Mouse (Mus musculus): Measurements from ENCODE around the gene 2210407C18Rik.

Gene 2210407C18Rik

GRCm38 (mm10) chr11:58615975-58616374 is at the start of gene 2210407C18Rik:
Gene 2210407C18Rik, minus strand, starts transcription at chr11:58616075.
- DNase-seq (ENCODE audit: low spot score) = no peak

DNA sequence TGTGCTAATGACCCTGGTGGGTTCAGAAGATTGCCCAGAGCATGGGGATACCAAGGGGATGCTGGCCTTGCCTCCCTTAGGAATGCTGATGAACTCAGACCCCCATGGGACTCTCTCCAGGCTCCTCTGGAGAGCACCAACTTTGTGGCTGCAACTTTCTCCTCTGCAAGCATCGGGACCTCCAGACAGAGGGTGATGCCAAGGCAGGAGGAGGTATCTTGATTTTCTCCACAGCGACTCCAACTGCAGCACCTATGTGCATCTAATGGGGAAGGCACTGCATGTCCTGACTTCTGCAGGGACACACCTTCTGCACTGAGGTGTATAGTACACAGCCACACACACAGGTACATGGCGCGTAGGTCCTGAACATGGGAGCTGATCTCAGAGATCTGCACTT is 42.7 kb upstream of the 2210407C18Rik start, which contains the start of gene Olfr322:
Gene Olfr322, plus strand, starts transcription at position 187 of the 400 bp plus-strand sequence.
- DNase-seq (ENCODE audit: low spot score) = no peak

GRCm38 (mm10) chr11:58655151-58655550 is 39.3 kb upstream of the 2210407C18Rik start:
- no peak for DNase-seq (ENCODE audit: low spot score)

DNA sequence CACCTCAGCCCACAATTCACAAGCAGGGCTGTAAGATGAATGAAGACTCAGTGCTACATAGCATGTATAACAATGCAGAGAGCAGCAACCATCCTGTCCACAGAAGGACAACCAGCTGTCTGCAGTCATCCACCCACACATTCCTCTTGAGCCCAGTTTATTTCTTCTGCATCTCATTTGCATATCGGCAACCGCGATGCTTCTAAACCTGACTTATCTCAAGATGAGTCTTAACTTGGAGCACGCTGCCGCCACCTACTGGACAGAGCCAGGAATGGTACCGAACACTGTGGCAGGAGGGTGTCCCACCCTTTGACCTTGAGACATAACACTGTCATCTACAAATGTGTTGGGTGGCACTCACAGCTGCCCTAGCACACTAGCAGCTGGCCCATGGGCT is 27.5 kb upstream of the 2210407C18Rik start:
- no peak for DNase-seq (ENCODE audit: low spot score)

DNA sequence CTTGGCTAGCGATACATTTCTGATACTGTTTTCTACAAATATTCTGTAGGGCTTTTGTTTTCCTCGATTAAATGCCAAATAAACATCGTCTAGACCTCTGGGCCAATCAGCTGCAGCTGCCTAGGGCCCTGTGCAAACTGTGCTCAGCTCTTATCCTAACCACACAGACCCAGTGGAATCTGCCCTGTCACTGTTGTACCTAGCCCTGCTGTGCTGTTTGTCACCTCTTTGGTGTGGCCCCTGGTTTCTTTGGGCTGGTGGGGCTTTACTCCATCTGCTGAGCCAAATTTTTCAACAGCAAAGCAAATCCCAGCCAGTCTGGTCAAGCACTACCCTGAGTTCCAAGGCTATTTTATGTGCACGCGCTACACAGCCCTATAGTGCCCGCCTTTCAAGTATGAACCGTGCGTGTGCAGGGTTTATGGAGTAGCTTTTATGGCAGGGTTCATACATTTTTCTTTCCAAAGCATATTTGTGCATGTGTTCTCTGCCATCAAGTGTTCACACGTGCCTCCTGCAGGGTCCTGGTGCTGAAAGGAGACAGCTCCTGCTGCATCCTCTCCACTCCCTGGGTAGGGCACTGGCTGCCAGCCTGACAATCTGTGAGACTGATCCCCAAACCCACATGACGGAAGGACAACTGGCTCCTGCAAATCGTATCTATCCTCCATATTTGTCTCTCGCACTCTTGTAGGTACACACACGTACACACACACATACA is 25.9 kb upstream of the 2210407C18Rik start:
- DNase-seq (ENCODE audit: low spot score) = no peak

- no peak for DNase-seq (ENCODE audit: low spot score)
These were observed 25.2 kb upstream of the 2210407C18Rik start for GRCm38 (mm10) chr11:58641057-58641456.

GRCm38 (mm10) chr11:58640272-58640867 is 24.5 kb upstream of the 2210407C18Rik start, which contains the start of gene Trim58:
Gene Trim58, plus strand, starts transcription at chr11:58640465.
- no peak for DNase-seq (ENCODE audit: low spot score)

DNA sequence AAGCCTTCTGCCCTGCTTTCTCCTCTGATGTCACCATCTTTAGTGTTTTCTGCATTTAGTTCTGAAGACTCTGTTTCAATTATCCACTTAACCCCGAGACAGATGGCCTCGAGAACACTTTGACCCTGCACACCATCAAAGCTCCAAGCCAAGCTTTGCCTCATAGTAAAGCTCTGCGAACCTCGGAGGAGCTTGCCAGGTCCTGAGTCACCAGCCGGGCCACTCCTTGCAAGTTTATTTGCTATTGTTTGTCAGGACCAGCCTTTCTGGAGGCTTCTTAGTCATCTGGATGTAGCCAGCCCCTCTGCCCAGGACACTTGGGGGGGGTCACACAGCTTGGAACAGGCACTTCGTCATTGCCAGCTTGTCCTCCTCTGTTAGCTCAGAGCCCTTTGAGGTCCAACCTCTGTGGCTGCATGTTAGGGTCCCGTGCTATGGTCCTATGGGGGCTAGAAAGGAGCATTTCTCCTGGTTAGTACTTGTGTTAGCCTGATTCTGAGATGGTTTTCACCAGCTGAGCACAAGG is 22.4 kb upstream of the 2210407C18Rik start:
- no peak for DNase-seq (ENCODE audit: low spot score)

DNA sequence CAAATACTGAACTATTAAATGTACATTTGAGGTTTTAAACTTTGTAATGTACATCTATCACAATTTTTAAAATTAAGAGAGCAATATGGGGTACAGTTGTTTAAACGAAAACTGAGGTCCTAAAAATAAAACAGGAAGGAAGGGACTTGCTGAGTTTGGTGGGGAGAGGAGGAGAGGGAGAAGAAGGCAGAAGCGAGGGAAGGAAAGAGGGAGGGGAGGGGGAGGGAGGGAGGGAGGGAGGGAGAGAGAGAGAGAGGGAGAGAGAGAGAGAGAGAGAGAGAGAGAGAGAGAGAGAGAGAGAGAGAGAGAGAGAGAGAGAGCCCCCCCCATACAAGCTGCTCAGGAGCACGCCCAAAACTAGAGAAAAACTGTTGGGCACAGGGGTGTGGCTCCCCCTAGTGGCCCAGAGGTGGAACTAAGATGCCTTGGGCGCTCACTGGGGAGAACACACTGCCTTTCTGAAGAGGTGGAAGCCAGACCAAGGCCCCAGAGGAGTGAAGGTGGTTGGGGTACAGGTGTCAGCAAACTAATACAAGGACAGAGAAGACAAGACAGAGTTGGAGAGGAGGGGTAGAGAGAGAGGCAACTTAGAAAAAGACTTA is 20.6 kb upstream of the 2210407C18Rik start:
- DNase-seq (ENCODE audit: low spot score) = peak; percentile 44

DNA sequence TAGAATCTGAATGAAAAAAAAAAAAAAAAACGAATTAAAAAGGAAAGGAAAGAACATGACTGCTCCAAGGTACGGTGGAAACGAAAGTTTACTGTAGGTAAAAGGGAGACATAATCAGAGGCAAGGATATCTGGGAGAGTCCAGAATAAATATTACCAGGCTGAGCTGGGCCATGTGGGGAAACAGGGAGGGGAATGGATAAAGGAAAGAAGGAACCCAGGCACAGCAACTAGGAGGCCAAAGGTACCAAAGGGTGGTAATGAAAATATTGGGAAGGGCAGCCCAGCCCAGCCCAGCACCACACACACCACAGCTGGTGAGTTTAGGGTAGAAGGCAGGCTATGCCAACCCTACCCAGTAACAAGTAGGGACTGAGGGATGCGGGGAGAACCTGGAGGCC is 19.0 kb upstream of the 2210407C18Rik start:
- no peak for DNase-seq (ENCODE audit: low spot score)

GRCm38 (mm10) chr11:58630401-58630800 is 14.5 kb upstream of the 2210407C18Rik start, which contains the start of gene Olfr323:
Gene Olfr323, minus strand, starts transcription at chr11:58630501.
- no peak for DNase-seq (ENCODE audit: low spot score)

DNA sequence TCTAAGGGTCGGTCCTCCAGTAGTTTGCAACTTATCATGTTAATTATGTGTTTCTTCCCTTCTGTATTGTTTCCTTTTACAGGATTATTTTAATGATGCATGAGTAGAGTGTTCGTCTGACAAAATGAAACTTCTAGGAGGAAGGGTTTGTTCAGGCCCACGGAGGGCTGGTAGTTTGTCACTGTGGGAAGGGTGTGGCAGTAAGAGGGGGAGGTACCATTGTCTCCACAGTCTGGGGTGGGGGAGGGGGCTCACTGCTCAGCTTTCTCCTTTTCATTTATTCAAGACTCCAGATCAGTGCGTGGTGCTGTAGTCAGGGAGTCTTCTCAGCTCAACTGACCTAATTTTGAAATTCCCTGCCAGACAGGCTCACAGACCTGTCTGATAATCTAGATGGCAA is 10.3 kb upstream of the 2210407C18Rik start:
- DNase-seq (ENCODE audit: low spot score) = no peak

DNA sequence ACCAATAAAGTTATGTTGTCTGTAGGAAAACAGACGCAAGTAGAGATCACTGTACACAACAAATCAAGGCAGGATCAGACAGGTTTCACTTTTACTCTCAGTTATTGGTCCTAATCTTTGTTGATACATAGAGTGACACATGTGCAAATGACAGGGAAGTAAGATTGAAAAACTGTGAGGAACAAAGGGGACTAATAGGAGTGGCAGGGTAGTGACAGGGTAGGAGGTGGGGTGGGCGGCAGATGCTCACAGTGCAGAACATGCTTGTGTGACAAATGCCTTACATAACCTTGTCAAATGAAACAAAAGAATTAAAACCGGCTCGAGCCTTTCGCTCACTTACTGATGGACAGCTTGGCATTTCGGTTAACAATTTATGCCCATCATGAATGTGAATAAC is 2.9 kb upstream of the 2210407C18Rik start:
- no peak for DNase-seq (ENCODE audit: low spot score)

DNA sequence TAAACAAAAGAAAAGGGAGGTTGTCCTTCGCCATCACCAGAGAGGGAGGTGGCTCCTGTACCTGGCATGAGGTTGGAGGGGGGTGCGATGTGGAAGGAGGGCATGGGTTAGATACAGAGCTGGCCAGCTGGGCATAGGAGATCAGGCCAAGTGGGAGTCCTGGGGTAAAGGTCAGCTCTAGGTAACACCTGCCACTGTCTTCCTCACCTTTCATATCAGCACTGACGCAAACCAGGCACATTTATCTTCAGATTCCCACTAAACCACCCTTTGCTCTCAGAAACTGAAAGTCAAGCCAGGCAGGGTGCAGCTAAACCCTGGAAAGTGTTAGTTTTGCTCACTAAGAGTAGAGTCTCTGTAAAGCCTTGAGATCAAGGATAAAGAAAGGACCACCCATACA is 2.5 kb upstream of the 2210407C18Rik start:
- no peak for DNase-seq (ENCODE audit: low spot score)

DNA sequence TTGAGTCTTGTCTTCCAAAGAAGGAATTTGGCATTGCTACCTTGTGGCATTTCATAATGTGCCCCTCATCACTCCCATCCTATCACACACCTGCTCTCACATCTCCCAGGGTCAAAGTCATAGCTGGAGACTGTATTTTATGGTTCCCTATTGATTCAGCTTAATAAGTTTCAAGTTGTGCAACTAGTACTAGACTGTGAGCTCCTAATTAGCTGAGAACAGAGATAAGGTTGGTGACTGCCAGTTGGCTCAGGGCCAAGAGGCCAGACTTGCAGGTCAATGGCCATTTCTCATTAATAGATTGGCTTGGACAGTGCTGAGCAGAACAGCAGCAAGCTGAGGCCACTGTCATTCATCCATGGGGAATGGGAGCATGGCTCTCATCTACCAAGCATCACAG is 1.3 kb downstream of the 2210407C18Rik start:
- DNase-seq (ENCODE audit: low spot score) = no peak

- DNase-seq (ENCODE audit: low spot score) = no peak
These were observed 2.5 kb downstream of the 2210407C18Rik start for GRCm38 (mm10) chr11:58613359-58613758.

GRCm38 (mm10) chr11:58607030-58607429 is 8.8 kb downstream of the 2210407C18Rik start:
- no peak for DNase-seq (ENCODE audit: low spot score)

- no peak for DNase-seq (ENCODE audit: low spot score)
These were observed 9.5 kb downstream of the 2210407C18Rik start for GRCm38 (mm10) chr11:58606177-58606919.

DNA sequence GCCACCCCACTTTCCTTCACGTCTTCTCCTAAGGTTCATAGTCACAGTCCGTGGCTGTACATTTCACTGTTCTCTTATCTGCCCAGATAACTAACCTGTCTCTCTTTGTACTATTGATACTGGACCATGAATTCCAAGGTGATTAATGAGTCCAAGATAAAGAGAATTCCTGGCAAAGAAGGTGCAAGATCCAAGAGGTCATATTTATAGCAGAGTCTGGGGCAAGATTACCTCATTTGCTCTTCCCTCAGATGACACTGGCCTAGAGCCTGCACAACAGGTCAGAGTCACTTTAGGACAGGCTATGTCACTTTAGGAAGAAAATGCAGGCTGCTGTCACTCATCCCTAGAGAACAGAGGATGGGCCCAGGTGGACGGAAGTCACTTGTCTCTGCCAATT is 10.6 kb downstream of the 2210407C18Rik start:
- DNase-seq (ENCODE audit: low spot score) = no peak

- DNase-seq (ENCODE audit: low spot score) = no peak
These were observed 11.2 kb downstream of the 2210407C18Rik start for GRCm38 (mm10) chr11:58604688-58605087.

DNA sequence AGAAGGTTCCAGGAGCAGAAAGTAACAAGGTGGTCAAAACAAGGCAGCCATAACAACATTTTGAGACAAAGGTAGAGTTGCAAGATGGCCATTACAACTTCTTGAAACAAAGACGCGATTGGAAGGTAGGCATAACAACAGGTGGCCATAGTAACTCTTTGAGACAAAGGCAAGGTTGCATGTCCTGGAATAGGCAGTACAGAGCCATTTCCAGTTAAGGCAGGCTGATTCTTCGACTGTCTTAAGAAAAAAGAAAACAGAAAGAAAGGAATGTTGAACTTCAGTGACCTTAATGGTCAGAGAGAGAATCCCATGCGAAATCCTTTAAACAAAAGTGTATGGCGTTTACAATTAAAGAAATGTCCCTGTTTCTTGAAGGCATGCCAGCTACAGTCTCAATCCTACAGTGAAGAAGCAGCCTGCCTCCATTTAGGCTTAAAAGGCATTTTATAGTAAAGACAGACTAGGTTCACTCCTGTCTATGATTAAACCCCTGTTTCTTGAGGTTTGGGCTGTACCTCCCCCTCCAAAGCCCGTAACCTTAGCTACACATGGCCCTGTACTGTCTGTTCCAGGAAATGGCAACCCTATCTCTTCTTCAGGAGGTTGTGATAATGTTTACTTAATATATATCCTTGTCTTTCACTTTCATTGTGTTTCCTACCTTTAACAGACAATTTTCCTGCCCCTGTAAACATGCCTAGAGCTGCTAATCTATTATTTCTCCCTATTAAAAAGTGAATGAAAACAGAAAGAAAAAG is 12.9 kb downstream of the 2210407C18Rik start:
- peak; percentile 33 for DNase-seq (ENCODE audit: low spot score)

All from testis, postnatal 14 days (tissue).